Mouse (Mus musculus): ENCODE data around the gene Nisch. TPM values are rescaled to one million over a fixed set of nuclear protein-coding genes. Genes with fewer than 3 reads are reported as not detected.
A peak's percentile ranks its signal among the peaks of the same experiment; 100 is the strongest.

Nisch gene
- polyA plus RNA-seq, 1 experiment from 2014 or later, result 298 TPM

GRCm38 (mm10) chr14:31138897-31139429 lies 77.8 kb downstream of the Nisch start:
- H3K9me3 ChIP-seq (replicated peaks), result no peaks in the 10 kb centered on the region
- H3K9ac ChIP-seq, result no peak overlapping the region
- peaks cover 11% of the 10 kb centered on the region for H3K4me1 ChIP-seq
- no peaks in the 10 kb centered on the region for H3K27me3 ChIP-seq
- ATAC-seq, result no peak
- H3K4me3 ChIP-seq, result no peak overlapping the region
- H3K36me3 ChIP-seq (ENCODE audit: poor library complexity, severe bottlenecking), result peaks cover 90% of the 10 kb centered on the region
- WGBS, result 95% methylated on average over 9 of the region's 9 CpGs
- H3K4me2 ChIP-seq, result no peak overlapping the region
- no peak overlapping the region for H3K27ac ChIP-seq

DNA sequence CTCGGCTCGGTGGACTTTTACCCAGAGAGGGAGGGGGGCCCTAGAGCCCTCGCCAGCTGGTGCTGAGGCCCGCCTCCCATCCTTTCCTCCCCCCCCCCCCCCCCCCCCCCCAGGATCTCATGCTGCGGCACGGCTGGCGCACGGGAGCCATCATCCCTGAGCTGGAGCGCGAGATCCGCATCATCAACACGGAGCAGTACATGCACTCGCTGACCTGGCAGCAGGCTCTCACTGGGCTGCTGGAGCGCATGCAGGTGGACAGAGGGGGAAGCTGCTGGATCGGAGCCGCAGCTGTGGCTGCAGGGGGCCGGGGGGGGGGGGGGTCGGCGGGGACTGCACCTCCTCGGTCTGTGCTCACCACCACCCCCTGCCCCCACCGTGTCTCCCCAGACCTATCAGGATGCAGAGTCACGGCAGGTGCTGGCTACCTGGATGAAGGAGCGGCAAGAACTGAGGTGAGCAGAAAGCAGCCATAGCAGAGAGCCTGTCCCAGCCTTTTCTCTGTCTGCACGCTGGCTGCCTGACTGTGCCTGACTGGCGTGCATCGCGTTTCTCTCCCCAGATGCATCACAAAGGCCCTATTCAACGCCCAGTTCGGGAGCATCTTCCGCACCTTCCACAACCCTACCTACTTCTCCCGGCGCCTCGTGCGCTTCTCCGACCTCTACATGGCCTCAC lies 78.4 kb downstream of the Nisch start:
- H3K9me3 ChIP-seq (replicated peaks), result no peaks in the 10 kb centered on the region
- peaks cover 90% of the 10 kb centered on the region for H3K36me3 ChIP-seq (ENCODE audit: poor library complexity, severe bottlenecking)
- 88% methylated on average over 20 of the region's 35 CpGs for WGBS
- no peak overlapping the region for H3K4me2 ChIP-seq
- no peak overlapping the region for H3K4me3 ChIP-seq
- no peak for ATAC-seq
- no peak overlapping the region for H3K27ac ChIP-seq
- no peak overlapping the region for H3K9ac ChIP-seq
- peaks cover 17% of the 10 kb centered on the region for H3K4me1 ChIP-seq
- no peaks in the 10 kb centered on the region for H3K27me3 ChIP-seq

- 86% methylated on average over 11 of the region's 11 CpGs for WGBS
- no peaks in the 10 kb centered on the region for H3K9me3 ChIP-seq (replicated peaks)
These were observed 79.0 kb downstream of the Nisch start for GRCm38 (mm10) chr14:31137791-31138190.

GRCm38 (mm10) chr14:31137281-31137595 lies 79.5 kb downstream of the Nisch start:
- Histone ChIP-seq H3K4me2 (no peak overlapping the region), H3K36me3 (ENCODE audit: poor library complexity, severe bottlenecking) (peaks cover 80% of the 10 kb centered on the region), H3K4me1 (peaks cover 28% of the 10 kb centered on the region), H3K27me3 (no peaks in the 10 kb centered on the region), H3K27ac (no peak overlapping the region), H3K9me3 (replicated peaks) (no peaks in the 10 kb centered on the region), H3K4me3 (no peak overlapping the region), H3K9ac (no peak overlapping the region)
- ATAC-seq, result no peak
- 89% methylated on average over 10 of the region's 10 CpGs for WGBS

More at GRCm38 (mm10) chr14:31137791-31138190, 79.0 kb downstream of the Nisch start:
- peaks cover 22% of the 10 kb centered on the region for H3K4me1 ChIP-seq
- H3K36me3 ChIP-seq (ENCODE audit: poor library complexity, severe bottlenecking), result peaks cover 86% of the 10 kb centered on the region
- no peaks in the 10 kb centered on the region for H3K27me3 ChIP-seq
- no peak overlapping the region for H3K27ac ChIP-seq
- H3K9ac ChIP-seq, result no peak overlapping the region
- no peak overlapping the region for H3K4me3 ChIP-seq
- H3K4me2 ChIP-seq, result no peak overlapping the region
- no peak for ATAC-seq

DNA sequence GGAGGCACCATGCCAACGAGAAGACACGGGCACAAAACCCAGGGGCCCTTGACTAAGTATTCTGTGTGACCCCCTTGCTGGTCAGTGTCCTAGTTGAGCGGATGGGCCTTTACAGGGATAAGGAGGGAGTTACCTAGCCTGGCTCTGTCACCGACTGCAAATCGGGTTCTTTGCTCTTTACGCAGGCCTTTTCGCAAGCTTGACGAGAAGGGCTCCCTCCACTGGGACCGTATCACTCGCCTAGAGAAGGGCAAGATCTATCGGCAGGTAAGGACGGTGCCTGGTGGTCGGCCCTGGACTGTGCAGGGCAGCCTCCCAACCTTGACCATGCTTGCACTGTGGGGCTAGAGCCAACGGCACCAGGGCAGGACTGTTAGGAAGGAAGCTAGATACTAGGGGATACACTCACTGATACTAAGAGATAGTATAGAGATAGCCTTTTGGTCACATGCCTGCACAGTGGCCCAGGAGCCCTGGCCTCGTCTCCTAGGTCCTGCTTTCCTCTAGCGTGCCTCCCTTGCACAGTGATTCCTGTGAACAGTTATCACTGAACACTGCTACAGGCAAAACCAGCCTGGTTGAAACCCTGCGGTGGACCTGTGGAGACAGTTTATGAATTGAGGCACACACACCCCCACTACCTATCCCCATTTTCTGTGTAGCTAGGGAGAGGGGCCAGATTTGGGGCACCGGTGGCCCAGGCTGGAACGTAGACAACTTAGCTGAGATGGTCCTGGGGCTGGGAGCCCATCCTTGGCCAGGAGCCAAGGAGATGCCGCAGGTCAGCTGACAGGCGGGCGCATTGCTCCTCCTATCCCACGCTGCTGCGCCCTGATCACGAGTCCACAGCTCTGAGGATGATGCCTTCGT lies 80.1 kb downstream of the Nisch start:
- Histone ChIP-seq H3K4me2 (no peak overlapping the region), H3K27ac (no peak overlapping the region), H3K27me3 (no peaks in the 10 kb centered on the region), H3K9me3 (replicated peaks) (no peaks in the 10 kb centered on the region), H3K36me3 (ENCODE audit: poor library complexity, severe bottlenecking) (peaks cover 74% of the 10 kb centered on the region), H3K4me1 (peaks cover 34% of the 10 kb centered on the region), H3K9ac (no peak overlapping the region), H3K4me3 (no peak overlapping the region)
- ATAC-seq, result no peak
- 92% methylated on average over 26 of the region's 26 CpGs for WGBS

DNA sequence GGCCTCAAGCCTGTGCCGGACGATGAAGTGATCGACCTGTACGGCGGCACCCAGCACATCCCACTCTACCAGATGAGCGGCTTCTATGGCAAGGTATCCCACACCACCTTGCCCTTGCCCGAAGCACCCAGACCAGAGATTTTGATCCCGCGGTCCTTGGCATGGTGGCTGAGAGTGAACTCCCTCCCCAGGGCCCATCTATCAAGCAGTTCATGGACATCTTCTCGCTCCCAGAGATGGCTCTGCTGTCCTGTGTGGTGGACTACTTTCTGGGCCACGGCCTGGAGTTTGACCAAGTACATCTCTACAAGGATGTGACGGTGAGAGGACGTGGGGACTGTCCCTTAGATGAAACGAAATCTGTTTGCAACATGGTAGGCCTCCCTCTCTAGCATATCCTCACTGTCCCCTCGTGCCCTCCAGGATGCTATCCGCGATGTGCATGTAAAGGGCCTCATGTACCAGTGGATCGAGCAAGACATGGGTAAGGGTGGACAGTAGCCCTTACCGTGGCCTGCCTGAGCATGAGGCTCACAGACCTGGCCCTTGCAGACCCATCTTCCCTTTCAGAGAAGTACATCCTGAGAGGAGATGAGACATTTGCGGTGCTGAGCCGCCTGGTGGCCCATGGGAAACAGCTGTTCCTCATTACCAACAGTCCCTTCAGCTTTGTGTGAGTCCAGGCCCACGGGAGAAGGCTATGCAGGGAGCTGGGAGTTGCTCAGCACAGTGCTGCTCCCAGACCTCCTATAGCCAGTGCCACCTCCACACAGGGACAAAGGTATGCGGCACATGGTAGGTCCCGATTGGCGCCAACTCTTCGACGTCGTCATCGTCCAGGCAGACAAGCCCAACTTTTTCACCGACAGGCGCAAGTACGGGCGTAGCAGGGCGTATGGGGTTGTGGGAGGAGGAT lies 81.0 kb downstream of the Nisch start:
- no peaks in the 10 kb centered on the region for H3K27me3 ChIP-seq
- H3K4me1 ChIP-seq, result peaks cover 35% of the 10 kb centered on the region
- ATAC-seq, result no peak
- no peak overlapping the region for H3K4me2 ChIP-seq
- no peaks in the 10 kb centered on the region for H3K9me3 ChIP-seq (replicated peaks)
- peaks cover 65% of the 10 kb centered on the region for H3K36me3 ChIP-seq (ENCODE audit: poor library complexity, severe bottlenecking)
- WGBS, result 94% methylated on average over 34 of the region's 34 CpGs
- H3K27ac ChIP-seq, result no peak overlapping the region
- no peak overlapping the region for H3K4me3 ChIP-seq
- H3K9ac ChIP-seq, result no peak overlapping the region

GRCm38 (mm10) chr14:31134015-31135000 lies 82.4 kb downstream of the Nisch start:
- Histone ChIP-seq H3K27me3 (no peaks in the 10 kb centered on the region), H3K4me2 (peak overlapping the region; percentile 83), H3K27ac (peak overlapping the region; percentile 78), H3K4me1 (peaks cover 46% of the 10 kb centered on the region), H3K4me3 (no peak overlapping the region), H3K9ac (peak overlapping the region; percentile 93; the same call in 1 of the 2 replicates), H3K36me3 (ENCODE audit: poor library complexity, severe bottlenecking) (peaks cover 51% of the 10 kb centered on the region), H3K9me3 (replicated peaks) (no peaks in the 10 kb centered on the region)
- 74% methylated on average over 25 of the region's 25 CpGs for WGBS
- no peak for ATAC-seq

- WGBS, result 75% methylated on average over 11 of the region's 11 CpGs
- Histone ChIP-seq H3K36me3 (ENCODE audit: poor library complexity, severe bottlenecking) (peaks cover 39% of the 10 kb centered on the region), H3K27ac (peak overlapping the region; percentile 78), H3K4me2 (peak overlapping the region; percentile 83), H3K9me3 (replicated peaks) (no peaks in the 10 kb centered on the region), H3K27me3 (no peaks in the 10 kb centered on the region), H3K9ac (peak overlapping the region; percentile 93; the same call in 1 of the 2 replicates), H3K4me1 (peaks cover 48% of the 10 kb centered on the region), H3K4me3 (peak overlapping the region; percentile 87)
- ATAC-seq, result no peak
These were observed 83.6 kb downstream of the Nisch start for GRCm38 (mm10) chr14:31133023-31133665.

DNA sequence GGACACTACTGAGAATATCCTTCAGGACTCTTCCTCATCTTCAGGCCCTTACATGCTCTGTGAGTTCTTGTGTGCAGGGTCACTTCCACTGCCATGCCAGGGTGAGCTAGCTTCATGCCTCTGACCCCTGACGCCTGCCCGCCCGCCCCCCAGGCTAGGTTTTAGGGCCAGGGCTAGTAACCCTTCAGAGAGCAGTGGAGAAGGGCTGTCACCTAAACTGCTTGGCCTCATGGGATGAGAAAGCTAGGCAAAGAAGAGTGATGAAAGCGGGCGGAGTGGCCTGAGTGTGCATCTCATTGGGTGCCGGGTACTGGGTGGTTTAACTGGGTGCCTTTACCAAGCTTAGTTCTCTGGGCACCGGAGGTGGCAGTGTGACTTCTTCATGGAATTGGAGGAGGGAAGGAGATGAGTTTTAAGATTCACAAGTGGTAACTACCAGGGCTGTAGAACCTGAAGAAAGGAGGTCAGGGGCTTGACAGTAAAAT lies 84.2 kb downstream of the Nisch start:
- no peak for ATAC-seq
- H3K36me3 ChIP-seq (ENCODE audit: poor library complexity, severe bottlenecking), result peaks cover 33% of the 10 kb centered on the region
- H3K4me2 ChIP-seq, result peak overlapping the region; percentile 83
- H3K9ac ChIP-seq, result peak overlapping the region; percentile 93
- peaks cover 52% of the 10 kb centered on the region for H3K4me1 ChIP-seq
- no peaks in the 10 kb centered on the region for H3K27me3 ChIP-seq
- 89% methylated on average over 7 of the region's 7 CpGs for WGBS
- no peaks in the 10 kb centered on the region for H3K9me3 ChIP-seq (replicated peaks)
- H3K27ac ChIP-seq, result peak overlapping the region; percentile 78
- peak overlapping the region; percentile 87 for H3K4me3 ChIP-seq

DNA sequence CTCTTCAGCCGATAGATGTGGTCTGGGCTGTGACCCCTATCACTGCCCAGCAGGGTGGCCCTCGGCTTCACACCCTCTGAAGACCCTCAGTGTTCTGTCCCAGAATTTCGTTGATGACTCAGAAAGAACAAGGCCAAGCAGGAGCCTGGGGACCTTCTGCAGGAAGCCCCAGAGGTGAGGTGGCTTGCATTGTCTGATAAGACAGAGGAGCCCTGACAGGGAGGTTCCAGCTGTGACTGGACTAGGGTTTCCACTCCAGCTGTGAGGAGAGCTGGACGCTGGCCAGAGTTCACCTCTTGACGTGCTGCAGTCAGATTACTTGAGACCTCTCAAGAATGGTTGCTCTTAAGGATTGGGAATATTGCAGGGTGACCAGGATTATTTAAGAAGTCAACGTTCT lies 84.7 kb downstream of the Nisch start:
- ATAC-seq, result no peak
- no peaks in the 10 kb centered on the region for H3K27me3 ChIP-seq
- peak overlapping the region; percentile 87 for H3K4me3 ChIP-seq
- H3K36me3 ChIP-seq (ENCODE audit: poor library complexity, severe bottlenecking), result peaks cover 28% of the 10 kb centered on the region
- H3K9ac ChIP-seq, result peak overlapping the region; percentile 93
- peaks cover 57% of the 10 kb centered on the region for H3K4me1 ChIP-seq
- H3K4me2 ChIP-seq, result peak overlapping the region; percentile 83
- peak overlapping the region; percentile 78; the same call in 1 of the 2 replicates for H3K27ac ChIP-seq
- 8% methylated on average over 6 of the region's 6 CpGs for WGBS
- H3K9me3 ChIP-seq (replicated peaks), result no peaks in the 10 kb centered on the region

Data from forebrain, embryonic 13.5 days (tissue).